Comparison of ENCODE assay signal across 11 mouse cellular contexts in genomic region chr6:117857990-117858389, GRCm38 (mm10). TPM values are rescaled to one million over a fixed set of nuclear protein-coding genes. Genes with fewer than 3 reads are reported as not detected.
DNase-seq lines count a peak whose midpoint lies in the region; ATAC-seq and TF ChIP-seq lines count a peak whose summit lies in the region.
"Had no signal": no experiment of that assay in that cellular context is flagged by ENCODE, and none has a peak within 500 bp of the region (broad histone marks: within the 10 kb centered on the region; RNA-seq: fewer than 3 reads in every experiment).

No protein-coding gene starts in this region.

- no peaks in the 10 kb centered on the region for H3K9me3 ChIP-seq in midbrain, postnatal 0 days (ENCODE audit: low read length)
- no peaks in the 10 kb centered on the region for H3K9me3 ChIP-seq in midbrain, embryonic 15.5 days
- H3K9me3 ChIP-seq in stomach, postnatal 0 days (ENCODE audit: control insufficient read depth, low read length): no peaks in the 10 kb centered on the region
- H3K9me3 ChIP-seq in forebrain, embryonic 12.5 days: no peaks in the 10 kb centered on the region
- H3K9me3 ChIP-seq: liver, embryonic 13.5 days; megakaryocyte, embryonic 14.5 days had no signal

- TF ChIP-seq CTCF in midbrain, postnatal 0 days (IDR thresholded peaks at IDR 0.05): peak; percentile 66
- TF ChIP-seq CTCF in stomach, postnatal 0 days (IDR thresholded peaks at IDR 0.05; ENCODE audit: low read depth): peak; percentile 63

- 97% methylated on average over 1 of the region's 1 CpGs for WGBS in midbrain, postnatal 0 days
- WGBS in midbrain, embryonic 15.5 days: 96% methylated on average over 1 of the region's 1 CpGs
- 60% methylated on average over 1 of the region's 1 CpGs for WGBS in stomach, postnatal 0 days
- WGBS in forebrain, embryonic 12.5 days: 82% methylated on average over 1 of the region's 1 CpGs

- no peak overlapping the region for H3K9ac ChIP-seq in midbrain, postnatal 0 days (replicated peaks; ENCODE audit: low read length, poor library complexity, severe bottlenecking)
- no peak overlapping the region for H3K9ac ChIP-seq in midbrain, embryonic 15.5 days
- H3K9ac ChIP-seq in stomach, postnatal 0 days (ENCODE audit: low read length): no peak overlapping the region
- H3K9ac ChIP-seq in forebrain, embryonic 12.5 days: no peak overlapping the region
- H3K9ac ChIP-seq: liver, embryonic 13.5 days had no signal

- DNase-seq in kidney, adult 9 months: peak; percentile 32
- DNase-seq in kidney, postnatal 25 days: no peak
- peak; percentile 55 for DNase-seq in midbrain, postnatal 0 days (ENCODE audit: low spot score)
- peak; percentile 57 for DNase-seq in R1 (ENCODE audit: low read depth, low spot score)
- no peak for DNase-seq in stomach, postnatal 0 days (ENCODE audit: low spot score)
- DNase-seq: cerebellum, adult 18-20 months; kidney, adult 18-20 months; liver, embryonic 13.5 days had no signal

- ATAC-seq in midbrain, postnatal 0 days (ENCODE audit: low FRiP score): no peak
- no peak for ATAC-seq in midbrain, embryonic 15.5 days (replicated peaks)
- ATAC-seq in stomach, postnatal 0 days (ENCODE audit: low FRiP score, low TSS enrichment): no peak
- ATAC-seq in forebrain, embryonic 12.5 days (ENCODE audit: low FRiP score): no peak

- no peaks in the 10 kb centered on the region for H3K4me1 ChIP-seq in midbrain, postnatal 0 days (ENCODE audit: insufficient read depth, low read length)
- H3K4me1 ChIP-seq in midbrain, embryonic 15.5 days: no peaks in the 10 kb centered on the region
- 0 out of 2 replicates have a peak, but pooled peaks cover 1% of the 10 kb centered on the region for H3K4me1 ChIP-seq in stomach, postnatal 0 days (replicated peaks; ENCODE audit: control insufficient read depth, insufficient read depth)
- peaks cover 4% of the 10 kb centered on the region; the same call in 1 of the 2 replicates for H3K4me1 ChIP-seq in forebrain, embryonic 12.5 days

- H3K4me3 ChIP-seq in midbrain, postnatal 0 days (ENCODE audit: low read depth, low read length): no peak overlapping the region
- no peak overlapping the region for H3K4me3 ChIP-seq in midbrain, embryonic 15.5 days
- H3K4me3 ChIP-seq in stomach, postnatal 0 days (ENCODE audit: low read depth, low read length): no peak overlapping the region
- H3K4me3 ChIP-seq in forebrain, embryonic 12.5 days (replicated peaks): no peak overlapping the region
- H3K4me3 ChIP-seq: liver, embryonic 13.5 days; megakaryocyte, embryonic 14.5 days had no signal

- no peak overlapping the region for H3K4me2 ChIP-seq in midbrain, postnatal 0 days (ENCODE audit: low read depth, low read length, poor library complexity, severe bottlenecking)
- no peak overlapping the region for H3K4me2 ChIP-seq in midbrain, embryonic 15.5 days
- no peak overlapping the region for H3K4me2 ChIP-seq in stomach, postnatal 0 days (replicated peaks; ENCODE audit: low read depth)
- H3K4me2 ChIP-seq in forebrain, embryonic 12.5 days: no peak overlapping the region
- H3K4me2 ChIP-seq: liver, embryonic 13.5 days had no signal

- no peak overlapping the region for H3K27ac ChIP-seq in midbrain, postnatal 0 days (ENCODE audit: low read depth, low read length)
- H3K27ac ChIP-seq in midbrain, embryonic 15.5 days: no peak overlapping the region
- no peak overlapping the region for H3K27ac ChIP-seq in stomach, postnatal 0 days (replicated peaks)
- H3K27ac ChIP-seq in forebrain, embryonic 12.5 days: no peak overlapping the region
- H3K27ac ChIP-seq: liver, embryonic 13.5 days had no signal

- no peak for TF ChIP-seq EP300 in stomach, postnatal 0 days (optimal IDR thresholded peaks at IDR 0.05)

- no peaks in the 10 kb centered on the region for H3K27me3 ChIP-seq in midbrain, postnatal 0 days (ENCODE audit: insufficient read depth, low read length)
- no peaks in the 10 kb centered on the region for H3K27me3 ChIP-seq in midbrain, embryonic 15.5 days (replicated peaks)
- H3K27me3 ChIP-seq in stomach, postnatal 0 days (ENCODE audit: control insufficient read depth, insufficient read depth, low read length): no peaks in the 10 kb centered on the region
- no peaks in the 10 kb centered on the region for H3K27me3 ChIP-seq in forebrain, embryonic 12.5 days
- H3K27me3 ChIP-seq: liver, embryonic 13.5 days; megakaryocyte, embryonic 14.5 days had no signal

- no peaks in the 10 kb centered on the region for H3K36me3 ChIP-seq in midbrain, postnatal 0 days (ENCODE audit: insufficient read depth, low read length)
- no peaks in the 10 kb centered on the region for H3K36me3 ChIP-seq in midbrain, embryonic 15.5 days (replicated peaks)
- H3K36me3 ChIP-seq in stomach, postnatal 0 days (ENCODE audit: control insufficient read depth, insufficient read depth, low read length): no peaks in the 10 kb centered on the region
- H3K36me3 ChIP-seq in forebrain, embryonic 12.5 days (replicated peaks): no peaks in the 10 kb centered on the region
- H3K36me3 ChIP-seq: liver, embryonic 13.5 days had no signal

RNA-seq across cellular contexts. Expression of gene Zfp239, which starts 3.9 kb away (rescaled TPM):
- total RNA-seq in midbrain, postnatal 0 days (2014; rRNA removed): 14.5 and 18.6 TPM in 2 replicates
- 16.1 and 16.6 TPM in 2 replicates for polyA plus RNA-seq in midbrain, postnatal 0 days (2015; fragmentation: Nextera tagmentation; extraction: Ambion mirVana)
- 14.4 and 16.5 TPM in 2 replicates for polyA plus RNA-seq in midbrain, embryonic 15.5 days (2015; fragmentation: Nextera tagmentation; extraction: Ambion mirVana)
- 1.7 and 2.0 TPM in 2 replicates for polyA plus RNA-seq in stomach, postnatal 0 days (2015; fragmentation: Nextera tagmentation; extraction: Ambion mirVana)
- 13.1 and 16.1 TPM in 2 replicates for polyA plus RNA-seq in forebrain, embryonic 12.5 days (2016; fragmentation: Nextera tagmentation; extraction: Ambion mirVana)

RNA-seq across cellular contexts. Expression of gene Zfp637, which starts 17.0 kb away (rescaled TPM):
- 75.0 and 95.9 TPM in 2 replicates for total RNA-seq in midbrain, postnatal 0 days (2014; rRNA removed)
- 109 and 122 TPM in 2 replicates for polyA plus RNA-seq in midbrain, postnatal 0 days (2015; fragmentation: Nextera tagmentation; extraction: Ambion mirVana)
- polyA plus RNA-seq in midbrain, embryonic 15.5 days (2015; fragmentation: Nextera tagmentation; extraction: Ambion mirVana): 139 and 156 TPM in 2 replicates
- polyA plus RNA-seq in stomach, postnatal 0 days (2015; fragmentation: Nextera tagmentation; extraction: Ambion mirVana): 59.2 and 60.3 TPM in 2 replicates
- polyA plus RNA-seq in forebrain, embryonic 12.5 days (2016; fragmentation: Nextera tagmentation; extraction: Ambion mirVana): 127 and 136 TPM in 2 replicates

RNA-seq across cellular contexts. Expression of gene Hnrnpf, which starts 42.1 kb away (rescaled TPM):
- total RNA-seq in midbrain, postnatal 0 days (2014; rRNA removed): 154 and 159 TPM in 2 replicates
- 173 and 183 TPM in 2 replicates for polyA plus RNA-seq in midbrain, postnatal 0 days (2015; fragmentation: Nextera tagmentation; extraction: Ambion mirVana)
- 258 and 279 TPM in 2 replicates for polyA plus RNA-seq in midbrain, embryonic 15.5 days (2015; fragmentation: Nextera tagmentation; extraction: Ambion mirVana)
- polyA plus RNA-seq in stomach, postnatal 0 days (2015; fragmentation: Nextera tagmentation; extraction: Ambion mirVana): 388 and 401 TPM in 2 replicates
- polyA plus RNA-seq in forebrain, embryonic 12.5 days (2016; fragmentation: Nextera tagmentation; extraction: Ambion mirVana): 624 TPM in 2 replicates

Comparison
In these comparisons a context has a peak if more than half of its experiments do, and no peak if none do; other contexts are left out.
1. DNase-seq: peak in kidney, adult 9 months (single experiment), midbrain, postnatal 0 days (single experiment) and R1 (single experiment); none in kidney, postnatal 25 days (0 of 2) and stomach, postnatal 0 days (single experiment).